Mouse (Mus musculus) erythroblast, embryonic 14.5 days (primary cell): ENCODE measurements around the gene Rbfox2. TPM values are rescaled to one million over a fixed set of nuclear protein-coding genes. Genes with fewer than 3 reads are reported as not detected.
"Not testable (repeated sequence)": the region's sequence is repeated elsewhere in the genome, so short reads cannot be mapped to it uniquely, and the experiment has no call there.

Experiments
- H3K27me3 ChIP-seq: 2 replicates; pipeline ENCODE4 v1.6.1; 2012; ENCODE audit warnings: inconsistent platforms; ENCODE audit not compliant: control insufficient read depth
- H3K36me3 ChIP-seq: 2 replicates; pipeline ENCODE4 v1.6.1; 2012; ENCODE audit warnings: mild to moderate bottlenecking, inconsistent platforms; ENCODE audit not compliant: control insufficient read depth
- H3K4me1 ChIP-seq: 2 replicates; pipeline ENCODE4 v1.6.1; 2012; ENCODE audit warnings: inconsistent platforms; ENCODE audit not compliant: control insufficient read depth
- H3K4me3 ChIP-seq: replicated peaks from 2 replicates; pipeline ENCODE3; 2012; ENCODE audit warnings: moderate library complexity, mild to moderate bottlenecking, inconsistent platforms
- H3K9me3 ChIP-seq: 2 replicates; pipeline ENCODE4 v1.6.1; 2012; ENCODE audit warnings: low read length, inconsistent platforms, mixed read lengths; ENCODE audit not compliant: control insufficient read depth
- GATA1 ChIP-seq: IDR thresholded peaks from 2 replicates; pipeline ENCODE4 v1.6.1; 2012; ENCODE audit warnings: low read length, inconsistent platforms, mixed read lengths
- TAL1 ChIP-seq: IDR thresholded peaks from 3 replicates; pipeline ENCODE4 v1.6.1; 2012; ENCODE audit warnings: low read length, inconsistent platforms, mixed read lengths
- polyA plus RNA-seq: library from polyadenylated mRNA; stranded (reverse); fragments of >175 nt; gene quantifications from 2 replicates; pipeline ENCODE4 v1.2.3, GENCODE M21; 2012

Gene Rbfox2
- polyA plus RNA-seq, 1 experiment, result not detected

DNA sequence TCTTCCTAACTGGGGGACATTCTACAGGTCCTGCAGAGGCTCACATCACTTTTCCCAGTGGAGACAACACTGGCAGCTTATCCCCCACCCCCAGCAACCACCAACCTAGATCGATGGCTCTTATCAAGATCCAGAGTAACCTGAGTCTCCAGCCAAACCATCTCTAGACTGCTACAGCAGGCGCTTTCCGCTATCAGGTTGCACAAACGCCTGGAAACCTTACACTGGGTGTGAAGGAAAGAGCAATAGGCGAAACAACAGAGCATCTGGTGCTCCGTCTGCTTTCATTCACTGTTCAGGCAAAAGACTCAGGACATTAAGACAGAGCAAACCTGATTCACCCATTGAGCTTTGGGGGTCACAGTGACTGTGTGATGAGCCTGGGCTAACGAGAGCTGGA lies 15.3 kb downstream of the Rbfox2 start:
- TF ChIP-seq TAL1 (no peak), GATA1 (no peak)
- Histone ChIP-seq H3K36me3 (no peaks in the 10 kb centered on the region), H3K9me3 (no peaks in the 10 kb centered on the region), H3K27me3 (no peaks in the 10 kb centered on the region), H3K4me1 (no peaks in the 10 kb centered on the region), H3K4me3 (no peak overlapping the region)

DNA sequence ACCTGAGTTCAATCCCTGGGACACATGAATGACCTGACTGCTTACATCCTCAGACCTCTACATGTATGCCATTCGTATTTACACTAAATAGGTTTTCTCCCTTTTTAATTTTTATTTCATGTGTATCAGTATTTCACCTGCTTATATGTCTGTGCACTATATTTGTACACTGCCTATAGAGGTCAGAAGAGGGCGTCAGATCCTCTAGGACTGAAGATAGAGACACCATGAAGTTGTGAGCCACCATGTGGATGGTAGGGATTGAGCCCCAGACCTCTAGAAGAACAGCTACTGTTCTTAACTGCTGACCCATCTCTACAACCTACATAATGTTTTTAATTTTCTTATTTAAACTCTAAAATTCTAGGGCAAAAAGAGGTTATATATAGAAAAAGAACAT lies 16.5 kb downstream of the Rbfox2 start:
- no peaks in the 10 kb centered on the region for H3K27me3 ChIP-seq
- no peak overlapping the region for H3K4me3 ChIP-seq
- no peaks in the 10 kb centered on the region for H3K9me3 ChIP-seq
- no peaks in the 10 kb centered on the region for H3K4me1 ChIP-seq
- TF ChIP-seq TAL1 (no peak), GATA1 (no peak)
- H3K36me3 ChIP-seq, result no peaks in the 10 kb centered on the region

DNA sequence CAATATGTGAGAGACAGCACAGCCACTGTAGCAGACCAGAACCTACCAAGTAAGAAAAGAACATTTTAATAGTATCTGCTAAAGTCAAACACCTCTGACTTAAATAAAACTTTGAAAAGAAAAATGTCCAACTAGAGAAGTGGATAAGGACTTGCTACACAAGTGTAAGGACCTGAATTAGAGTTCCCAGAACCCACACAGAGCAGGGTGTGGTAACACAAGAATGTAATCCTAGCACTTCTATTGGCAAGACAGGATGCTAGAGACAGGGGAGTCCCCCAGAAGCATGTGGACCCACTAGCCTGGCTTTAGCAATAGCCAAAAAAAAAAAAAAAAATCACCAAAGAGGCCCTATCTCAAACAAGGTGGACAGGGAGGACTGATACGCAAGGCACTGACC lies 26.7 kb downstream of the Rbfox2 start:
- Histone ChIP-seq H3K9me3 (no peaks in the 10 kb centered on the region), H3K4me3 (no peak overlapping the region), H3K36me3 (no peaks in the 10 kb centered on the region), H3K4me1 (no peaks in the 10 kb centered on the region), H3K27me3 (no peaks in the 10 kb centered on the region)
- TF ChIP-seq TAL1 (no peak), GATA1 (no peak)

DNA sequence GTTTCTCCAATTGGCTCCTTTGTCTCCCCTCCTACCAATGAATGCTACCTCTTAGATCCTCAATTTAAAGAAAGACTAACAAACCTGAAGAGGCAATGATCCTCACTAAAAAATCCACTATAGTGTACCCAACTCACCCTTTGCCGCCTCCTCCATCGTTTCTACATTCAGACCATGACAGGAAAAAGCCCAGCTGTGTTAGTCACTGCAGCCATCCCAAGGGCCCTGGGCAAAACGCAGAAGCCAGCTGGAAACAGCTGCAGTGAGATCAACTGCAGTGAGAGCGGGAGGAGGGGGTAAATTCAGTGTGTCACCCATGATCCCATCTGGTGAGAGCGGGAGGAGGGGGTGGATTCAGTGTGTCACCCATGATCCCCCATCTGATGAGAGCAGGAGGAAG lies 28.0 kb downstream of the Rbfox2 start:
- H3K9me3 ChIP-seq, result no peaks in the 10 kb centered on the region
- no peak for TF ChIP-seq GATA1
- no peak for TF ChIP-seq TAL1
- no peaks in the 10 kb centered on the region for H3K4me1 ChIP-seq
- no peak overlapping the region for H3K4me3 ChIP-seq
- no peaks in the 10 kb centered on the region for H3K36me3 ChIP-seq
- no peaks in the 10 kb centered on the region for H3K27me3 ChIP-seq

DNA sequence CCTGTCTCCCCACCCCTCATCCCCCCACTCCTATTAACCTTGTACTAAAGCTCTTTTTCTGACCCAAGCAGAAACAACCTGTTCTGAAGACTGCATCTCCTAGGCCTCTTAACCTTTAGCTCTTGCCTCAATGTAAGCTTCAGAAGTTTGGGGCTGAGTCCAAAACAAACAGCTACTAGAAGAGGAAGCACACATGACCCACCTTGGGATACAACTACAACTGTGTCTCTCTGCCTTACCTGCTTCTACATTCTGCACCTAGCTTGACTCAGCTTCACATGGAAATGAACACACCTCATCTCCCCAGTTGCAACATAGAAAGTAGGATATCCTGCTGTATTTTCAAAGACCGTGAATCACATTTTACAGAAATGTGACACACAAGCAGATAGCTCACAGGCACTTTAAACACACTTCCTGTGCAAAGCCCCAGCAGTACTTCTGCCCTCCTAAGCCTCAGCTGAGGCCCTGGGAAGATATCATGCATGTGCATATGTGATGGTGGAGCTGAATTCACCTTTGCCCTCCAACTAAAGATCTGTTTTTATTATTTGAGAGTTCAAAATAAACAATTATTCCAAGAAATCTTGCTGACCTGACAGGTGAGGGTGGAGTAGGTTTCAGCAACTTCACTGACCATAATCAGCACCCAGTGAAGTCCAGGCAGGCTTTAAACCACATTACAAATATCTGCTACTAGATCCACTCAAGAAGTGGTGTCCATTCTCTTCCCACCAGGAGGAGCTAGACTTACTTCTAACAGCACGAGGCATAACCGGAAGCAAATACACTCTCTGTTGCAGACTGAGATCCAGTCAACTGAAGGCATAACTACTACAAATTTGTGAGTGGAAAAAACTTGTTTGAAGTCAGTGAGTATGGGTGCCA lies 29.7 kb downstream of the Rbfox2 start:
- no peak overlapping the region for H3K4me3 ChIP-seq
- H3K36me3 ChIP-seq, result no peaks in the 10 kb centered on the region
- H3K9me3 ChIP-seq, result no peaks in the 10 kb centered on the region
- H3K4me1 ChIP-seq, result no peaks in the 10 kb centered on the region
- H3K27me3 ChIP-seq, result no peaks in the 10 kb centered on the region
- no peak for TF ChIP-seq GATA1
- no peak for TF ChIP-seq TAL1

DNA sequence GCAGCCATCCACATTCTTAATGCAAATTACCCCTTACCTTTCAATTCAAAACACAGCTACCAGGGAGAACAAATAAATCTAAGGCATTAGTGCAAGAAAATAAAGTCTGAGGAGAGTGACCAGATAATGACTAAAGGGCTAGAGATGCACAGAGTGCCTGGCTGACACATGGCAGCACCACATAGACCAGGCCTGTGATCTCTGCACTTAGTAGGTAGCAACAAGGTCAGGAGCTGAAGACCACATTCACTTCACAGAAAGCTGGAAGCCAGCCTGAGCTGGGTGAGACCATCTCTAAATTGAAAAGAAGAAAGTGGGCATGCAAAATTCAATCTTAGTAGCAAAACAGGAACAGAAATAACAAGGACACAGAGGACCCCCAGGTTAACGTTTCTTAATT lies 30.5 kb downstream of the Rbfox2 start:
- Histone ChIP-seq H3K27me3 (no peaks in the 10 kb centered on the region), H3K4me3 (no peak overlapping the region), H3K4me1 (no peaks in the 10 kb centered on the region), H3K9me3 (no peaks in the 10 kb centered on the region), H3K36me3 (no peaks in the 10 kb centered on the region)
- TF ChIP-seq GATA1 (no peak), TAL1 (no peak)

DNA sequence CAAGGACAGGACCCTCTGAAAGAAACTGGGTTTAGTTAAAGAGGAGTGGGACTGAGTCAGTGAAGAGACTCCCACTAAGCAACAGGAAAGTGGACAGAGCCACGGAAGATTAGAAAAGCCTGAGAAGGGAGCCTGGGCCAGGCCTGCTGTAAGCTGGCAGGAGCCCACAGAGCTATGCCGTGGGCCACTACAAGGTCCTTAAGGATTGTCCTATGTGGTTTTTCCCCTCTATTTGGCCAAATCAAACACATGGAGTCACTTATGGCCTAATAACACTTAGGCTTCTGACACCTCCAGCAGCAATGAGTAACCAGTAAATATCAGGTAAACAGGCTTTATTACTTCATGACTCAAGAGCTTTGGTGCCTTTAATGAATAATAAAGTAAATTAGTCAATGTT lies 31.2 kb downstream of the Rbfox2 start:
- Histone ChIP-seq H3K4me3 (no peak overlapping the region), H3K27me3 (no peaks in the 10 kb centered on the region), H3K4me1 (no peaks in the 10 kb centered on the region), H3K9me3 (no peaks in the 10 kb centered on the region), H3K36me3 (no peaks in the 10 kb centered on the region)
- no peak for TF ChIP-seq TAL1

DNA sequence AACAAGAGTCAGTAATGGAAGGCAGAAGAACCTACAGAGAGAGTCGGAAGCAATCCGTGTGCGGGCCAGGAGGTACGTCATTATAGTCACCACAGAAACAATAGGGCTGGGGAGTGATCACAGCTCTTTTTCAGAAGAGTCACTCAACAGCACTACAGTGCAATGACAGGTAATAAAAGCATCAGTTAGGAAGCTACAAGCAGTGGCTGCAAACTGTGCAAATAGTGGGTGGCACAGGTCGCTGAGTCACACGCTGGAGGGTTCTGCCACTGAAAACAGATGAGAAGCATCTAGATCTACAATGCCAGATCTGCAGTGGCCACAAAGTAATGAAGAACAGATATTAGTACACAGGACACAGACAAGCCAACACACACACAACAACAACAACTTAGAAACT lies 32.9 kb downstream of the Rbfox2 start:
- no peaks in the 10 kb centered on the region for H3K27me3 ChIP-seq
- no peak overlapping the region for H3K4me3 ChIP-seq
- no peaks in the 10 kb centered on the region for H3K4me1 ChIP-seq
- TF ChIP-seq TAL1, result no peak
- TF ChIP-seq GATA1, result no peak
- no peaks in the 10 kb centered on the region for H3K9me3 ChIP-seq
- H3K36me3 ChIP-seq, result no peaks in the 10 kb centered on the region

DNA sequence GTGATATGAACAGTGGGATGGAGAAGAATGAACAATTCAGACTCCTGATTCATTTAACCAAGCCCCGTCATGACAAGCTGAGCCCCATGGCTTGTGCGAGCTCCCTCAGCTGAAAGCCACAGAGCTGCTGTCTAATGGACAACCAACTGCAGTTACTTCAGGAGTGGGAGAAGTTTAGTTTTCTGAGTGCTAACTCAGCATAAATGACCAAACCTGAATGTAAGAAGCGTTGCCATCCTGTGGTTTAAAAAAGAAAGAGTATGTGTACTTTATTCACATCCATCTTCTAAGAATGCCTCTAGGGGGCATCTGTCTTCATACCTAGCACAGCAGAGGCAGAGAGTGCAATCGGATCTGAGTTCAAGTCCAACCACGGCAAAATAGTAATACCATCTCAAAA lies 35.5 kb downstream of the Rbfox2 start:
- TF ChIP-seq GATA1, result no peak
- no peak for TF ChIP-seq TAL1
- Histone ChIP-seq H3K4me3 (no peak overlapping the region), H3K36me3 (no peaks in the 10 kb centered on the region), H3K9me3 (no peaks in the 10 kb centered on the region), H3K4me1 (no peaks in the 10 kb centered on the region), H3K27me3 (no peaks in the 10 kb centered on the region)

DNA sequence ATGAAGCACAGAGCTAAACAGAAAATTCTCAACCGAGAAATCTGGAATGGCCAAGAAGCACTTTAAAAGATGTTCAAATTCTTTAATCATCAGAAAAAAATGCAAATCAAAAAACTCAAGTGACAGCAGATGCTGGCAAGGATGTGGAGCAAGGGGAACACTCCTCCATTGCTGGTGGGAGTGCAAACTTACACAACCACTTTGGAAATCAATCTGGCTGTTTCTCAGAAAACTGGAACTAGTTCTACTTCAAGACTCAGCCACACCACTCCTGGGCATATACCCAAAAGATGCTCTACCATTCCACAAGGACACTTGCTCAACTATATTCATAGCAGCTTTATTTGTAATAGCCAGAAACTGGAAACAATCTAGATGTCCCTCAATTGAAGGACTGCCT lies 37.3 kb downstream of the Rbfox2 start:
- H3K36me3 ChIP-seq, H3K9me3 ChIP-seq, H3K4me3 ChIP-seq, H3K4me1 ChIP-seq, H3K27me3 ChIP-seq: not testable (repeated sequence)
